Mouse (Mus musculus) lung, adult 2 months (tissue): ENCODE results near the gene Cntfr.

Source experiments
- CTCF ChIP-seq: fragments of 200-500 bp; IDR thresholded peaks from 2 replicates; pipeline ENCODE4 v1.5.1; 2011; ENCODE audit warnings: mild to moderate bottlenecking, low read length, control low read depth; ENCODE audit not compliant: insufficient read depth
- POLR2A ChIP-seq: fragments of 200-500 bp; IDR thresholded peaks from 2 replicates; pipeline ENCODE4 v1.6.1; 2011; ENCODE audit warnings: low read depth, mild to moderate bottlenecking, control low read depth, low read length, borderline replicate concordance; ENCODE audit errors: extremely low read depth

- TF ChIP-seq CTCF (peak; percentile 69), POLR2A (no peak)
Observed at GRCm38 (mm10) chr4:41653296-41653695, 43.6 kb downstream of the Cntfr start.
